Mouse (Mus musculus): ENCODE data around the gene Gss. TPM values are rescaled to one million over a fixed set of nuclear protein-coding genes. Genes with fewer than 3 reads are reported as not detected.
"Not testable (repeated sequence)": the region's sequence is repeated elsewhere in the genome, so short reads cannot be mapped to it uniquely, and the experiment has no call there.

Gene Gss
- polyA plus RNA-seq, 1 experiment = 8.6 TPM

DNA sequence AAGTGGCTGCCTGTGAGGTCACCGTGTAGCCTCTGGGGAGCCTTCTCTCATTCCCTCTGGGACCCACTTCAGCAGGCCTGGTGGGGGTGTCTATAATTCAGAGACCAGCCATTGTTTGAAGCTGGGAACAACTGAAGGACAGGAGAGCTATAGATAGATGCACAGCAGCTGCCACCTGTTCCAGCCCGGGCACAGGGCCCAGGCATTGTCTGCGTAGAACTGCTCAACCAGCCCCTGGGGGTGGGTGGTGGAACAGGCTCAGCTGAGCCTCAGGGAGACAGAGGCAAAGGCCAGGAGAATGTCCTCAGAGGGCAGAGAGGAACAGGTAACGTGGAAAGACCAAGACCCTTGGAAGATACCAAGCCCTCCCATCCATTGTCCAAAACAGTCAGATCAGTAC is 13.8 kb upstream of the Gss start:
- Histone ChIP-seq H3K36me3 (ENCODE audit: control insufficient read depth) (peaks cover 22% of the 10 kb centered on the region), H3K4me3 (replicated peaks) (no peak overlapping the region), H3K4me1 (ENCODE audit: control insufficient read depth) (peaks cover 91% of the 10 kb centered on the region), H3K27me3 (ENCODE audit: control insufficient read depth) (no peaks in the 10 kb centered on the region), H3K9me3 (ENCODE audit: control insufficient read depth, low read length) (no peaks in the 10 kb centered on the region)
- no peak for TF ChIP-seq GATA1 (IDR thresholded peaks at IDR 0.05; ENCODE audit: low read length)
- no peak for TF ChIP-seq TAL1 (IDR thresholded peaks at IDR 0.05; ENCODE audit: low read length)

DNA sequence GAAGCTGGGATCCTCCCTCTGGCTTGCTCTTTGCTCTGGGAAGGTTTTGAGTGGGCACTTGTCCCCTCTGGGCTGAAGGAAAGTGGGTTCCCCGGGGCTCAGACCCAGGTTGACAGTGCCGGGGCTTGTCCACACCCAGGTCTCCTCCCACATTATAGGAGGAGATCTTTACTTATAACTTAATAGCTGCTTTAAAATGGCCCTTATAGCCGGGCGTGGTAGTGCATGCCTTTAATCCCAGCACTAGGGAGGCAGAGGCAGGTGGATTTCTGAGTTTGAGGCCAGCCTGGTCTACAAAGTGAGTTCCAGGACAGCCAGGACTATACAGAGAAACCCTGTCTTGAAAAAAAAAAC is 12.6 kb upstream of the Gss start:
- H3K4me3 ChIP-seq (replicated peaks) = peak overlapping the region; percentile 61
- peaks cover 16% of the 10 kb centered on the region for H3K36me3 ChIP-seq (ENCODE audit: control insufficient read depth)
- H3K27me3 ChIP-seq (ENCODE audit: control insufficient read depth); H3K9me3 ChIP-seq (ENCODE audit: control insufficient read depth, low read length): not testable (repeated sequence)
- peaks cover 86% of the 10 kb centered on the region for H3K4me1 ChIP-seq (ENCODE audit: control insufficient read depth)

DNA sequence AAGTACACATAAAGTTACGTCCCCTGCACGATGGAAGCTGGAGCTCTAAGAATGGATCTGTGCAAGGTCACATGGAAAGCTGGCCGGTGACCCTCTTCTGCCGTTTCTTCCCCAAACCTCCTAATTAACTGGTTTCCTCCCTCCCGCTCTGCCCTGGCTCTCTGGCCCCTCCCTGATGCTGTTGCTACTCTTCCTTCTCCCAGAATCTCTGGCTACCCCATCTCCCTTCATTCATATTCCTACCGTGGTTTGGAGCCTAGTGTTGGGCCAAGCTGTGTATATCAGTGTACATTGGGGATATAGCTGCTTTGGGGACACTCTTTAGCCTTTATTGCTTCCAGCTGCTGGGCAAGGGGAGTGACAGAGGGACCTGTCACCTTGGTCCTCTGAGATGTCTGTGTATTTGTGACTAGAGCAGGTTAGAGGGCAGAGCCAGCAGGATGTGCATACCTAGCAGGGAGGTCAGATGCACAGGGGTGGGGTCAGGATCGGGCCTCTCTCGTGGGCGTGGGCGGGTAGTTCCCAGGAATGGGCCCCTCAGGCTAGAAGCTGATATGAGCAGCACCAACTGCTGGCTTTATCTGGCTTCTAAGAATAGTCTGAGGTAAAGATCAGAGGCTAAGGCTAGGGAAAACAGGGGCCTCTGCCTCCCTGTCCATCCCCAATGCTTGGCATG is 12.1 kb upstream of the Gss start:
- Histone ChIP-seq H3K4me1 (ENCODE audit: control insufficient read depth) (peaks cover 84% of the 10 kb centered on the region), H3K36me3 (ENCODE audit: control insufficient read depth) (peaks cover 16% of the 10 kb centered on the region), H3K9me3 (ENCODE audit: control insufficient read depth, low read length) (no peaks in the 10 kb centered on the region), H3K27me3 (ENCODE audit: control insufficient read depth) (no peaks in the 10 kb centered on the region), H3K4me3 (replicated peaks) (peak overlapping the region; percentile 61)
- TF ChIP-seq GATA1 (IDR thresholded peaks at IDR 0.05; ENCODE audit: low read length) (peak; percentile 55), TAL1 (IDR thresholded peaks at IDR 0.05; ENCODE audit: low read length) (no peak)

DNA sequence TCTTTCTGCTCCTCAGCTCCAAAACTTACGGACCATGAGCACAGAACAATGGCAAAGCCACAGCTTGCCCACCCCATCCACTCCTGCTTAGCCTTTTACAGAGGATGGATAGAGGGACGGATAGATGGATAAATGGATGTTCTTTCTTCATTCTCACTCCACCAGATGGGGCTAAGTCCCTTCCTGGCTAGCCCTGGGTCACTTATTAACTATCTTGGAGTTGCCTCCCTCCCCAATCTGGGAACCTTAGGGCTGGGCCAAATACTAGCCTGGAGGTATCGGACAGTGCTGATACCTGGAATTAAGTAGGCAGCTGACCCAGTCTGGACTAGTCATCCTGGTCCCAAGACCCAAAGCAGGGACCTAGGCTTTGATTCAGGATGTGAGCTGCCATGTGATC is 11.1 kb upstream of the Gss start:
- no peaks in the 10 kb centered on the region for H3K9me3 ChIP-seq (ENCODE audit: control insufficient read depth, low read length)
- peaks cover 16% of the 10 kb centered on the region for H3K36me3 ChIP-seq (ENCODE audit: control insufficient read depth)
- no peak for TF ChIP-seq GATA1 (IDR thresholded peaks at IDR 0.05; ENCODE audit: low read length)
- TF ChIP-seq TAL1 (IDR thresholded peaks at IDR 0.05; ENCODE audit: low read length) = no peak
- peaks cover 82% of the 10 kb centered on the region for H3K4me1 ChIP-seq (ENCODE audit: control insufficient read depth)
- no peak overlapping the region for H3K4me3 ChIP-seq (replicated peaks)
- H3K27me3 ChIP-seq (ENCODE audit: control insufficient read depth) = no peaks in the 10 kb centered on the region

DNA sequence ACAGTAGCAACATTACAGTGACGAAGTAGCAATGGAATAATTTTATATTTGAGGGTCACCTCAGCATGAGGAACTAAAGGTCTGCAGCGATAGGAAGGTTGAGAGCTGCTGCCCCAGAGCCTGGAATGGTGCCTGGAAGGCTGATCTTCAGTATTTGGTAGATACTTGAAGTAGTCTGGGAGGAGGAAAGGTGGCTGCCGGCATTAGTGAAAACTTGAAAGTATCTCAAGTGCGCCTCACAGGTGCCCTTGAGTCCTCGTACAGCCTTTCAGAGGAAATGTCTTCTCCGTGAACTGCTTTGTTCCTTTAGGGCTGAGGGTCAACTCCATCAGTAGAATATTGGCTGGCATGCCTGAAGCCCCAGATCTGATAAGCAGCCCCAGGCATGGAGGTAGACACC is 2.9 kb upstream of the Gss start:
- no peak for TF ChIP-seq TAL1 (IDR thresholded peaks at IDR 0.05; ENCODE audit: low read length)
- no peak for TF ChIP-seq GATA1 (IDR thresholded peaks at IDR 0.05; ENCODE audit: low read length)
- Histone ChIP-seq H3K4me1 (ENCODE audit: control insufficient read depth) (peaks cover 79% of the 10 kb centered on the region), H3K9me3 (ENCODE audit: control insufficient read depth, low read length) (no peaks in the 10 kb centered on the region), H3K27me3 (ENCODE audit: control insufficient read depth) (no peaks in the 10 kb centered on the region), H3K4me3 (replicated peaks) (no peak overlapping the region), H3K36me3 (ENCODE audit: control insufficient read depth) (peaks cover 6% of the 10 kb centered on the region)

DNA sequence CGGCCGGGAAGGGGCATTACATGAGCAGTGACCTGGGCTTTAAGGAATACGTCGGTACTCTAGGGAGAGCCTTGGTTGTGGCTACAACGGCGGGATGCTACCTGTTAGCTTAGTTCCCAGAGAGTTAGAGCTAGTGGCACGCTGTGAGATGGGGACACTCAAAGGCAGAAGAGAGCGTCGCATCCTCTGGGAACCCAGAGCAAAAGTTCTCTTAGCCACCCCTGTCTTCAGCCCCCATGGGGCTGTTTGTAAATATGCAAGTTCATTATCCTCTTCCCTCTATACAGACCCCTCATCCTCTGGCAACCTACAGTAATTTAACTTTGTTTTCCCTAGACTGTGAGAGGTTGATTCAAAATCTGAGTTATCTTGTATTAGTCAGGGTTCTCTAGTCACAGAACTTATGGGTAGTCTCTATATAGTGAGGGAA is 259 bp upstream of the Gss start:
- no peaks in the 10 kb centered on the region for H3K27me3 ChIP-seq (ENCODE audit: control insufficient read depth)
- H3K4me1 ChIP-seq (ENCODE audit: control insufficient read depth) = peaks cover 86% of the 10 kb centered on the region
- H3K36me3 ChIP-seq (ENCODE audit: control insufficient read depth) = peaks cover 26% of the 10 kb centered on the region
- TF ChIP-seq TAL1 (IDR thresholded peaks at IDR 0.05; ENCODE audit: low read length) = no peak
- no peak for TF ChIP-seq GATA1 (IDR thresholded peaks at IDR 0.05; ENCODE audit: low read length)
- no peaks in the 10 kb centered on the region for H3K9me3 ChIP-seq (ENCODE audit: control insufficient read depth, low read length)
- H3K4me3 ChIP-seq (replicated peaks) = peak overlapping the region; percentile 95

DNA sequence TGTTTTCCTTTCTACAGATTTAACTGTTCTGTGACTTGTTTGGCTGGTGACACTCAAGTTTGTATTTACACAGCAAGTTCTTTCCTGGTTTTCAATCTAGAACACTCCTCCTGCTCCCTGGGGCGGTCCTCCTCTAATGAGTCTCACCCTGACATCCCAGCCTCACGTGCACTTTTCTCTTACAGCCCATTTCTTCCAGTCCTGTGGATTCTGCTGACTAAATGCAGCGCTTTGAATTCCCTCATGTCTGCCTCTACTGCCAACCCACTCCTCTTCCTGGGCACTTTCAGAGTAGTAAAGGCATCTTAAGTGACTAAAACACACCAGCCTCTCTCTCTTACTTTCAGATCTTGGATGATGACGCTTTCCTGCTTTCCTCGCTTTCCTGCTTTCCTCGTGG is 934 bp downstream of the Gss start:
- Histone ChIP-seq H3K36me3 (ENCODE audit: control insufficient read depth) (peaks cover 38% of the 10 kb centered on the region), H3K9me3 (ENCODE audit: control insufficient read depth, low read length) (no peaks in the 10 kb centered on the region), H3K4me1 (ENCODE audit: control insufficient read depth) (peaks cover 82% of the 10 kb centered on the region), H3K27me3 (ENCODE audit: control insufficient read depth) (no peaks in the 10 kb centered on the region), H3K4me3 (replicated peaks) (peak overlapping the region; percentile 95)
- TF ChIP-seq GATA1 (IDR thresholded peaks at IDR 0.05; ENCODE audit: low read length) (no peak), TAL1 (IDR thresholded peaks at IDR 0.05; ENCODE audit: low read length) (no peak)

DNA sequence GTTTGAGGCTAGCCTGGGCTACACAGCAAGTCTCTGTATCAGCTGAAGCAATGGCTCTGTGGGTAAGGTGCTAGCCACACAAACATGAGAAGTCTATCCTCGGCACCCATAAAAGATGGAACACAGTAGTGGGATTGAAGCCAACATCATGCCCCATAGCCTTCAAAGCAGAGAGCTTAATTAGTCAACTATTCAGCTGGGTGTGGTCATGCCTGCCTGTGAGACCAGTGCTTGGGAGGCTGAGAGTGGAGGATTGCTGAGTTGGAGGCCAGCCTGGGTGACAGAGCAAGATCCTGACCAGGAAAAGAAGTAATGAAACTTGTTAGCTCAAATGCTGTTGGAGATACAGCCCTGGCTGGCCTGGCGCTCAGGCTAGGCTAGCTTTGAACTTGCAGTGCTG is 1.7 kb downstream of the Gss start:
- H3K4me1 ChIP-seq (ENCODE audit: control insufficient read depth) = peaks cover 76% of the 10 kb centered on the region
- peak overlapping the region; percentile 95 for H3K4me3 ChIP-seq (replicated peaks)
- H3K36me3 ChIP-seq (ENCODE audit: control insufficient read depth) = peaks cover 46% of the 10 kb centered on the region
- no peaks in the 10 kb centered on the region for H3K27me3 ChIP-seq (ENCODE audit: control insufficient read depth)
- H3K9me3 ChIP-seq (ENCODE audit: control insufficient read depth, low read length) = no peaks in the 10 kb centered on the region
- TF ChIP-seq TAL1 (IDR thresholded peaks at IDR 0.05; ENCODE audit: low read length) (no peak), GATA1 (IDR thresholded peaks at IDR 0.05; ENCODE audit: low read length) (no peak)

DNA sequence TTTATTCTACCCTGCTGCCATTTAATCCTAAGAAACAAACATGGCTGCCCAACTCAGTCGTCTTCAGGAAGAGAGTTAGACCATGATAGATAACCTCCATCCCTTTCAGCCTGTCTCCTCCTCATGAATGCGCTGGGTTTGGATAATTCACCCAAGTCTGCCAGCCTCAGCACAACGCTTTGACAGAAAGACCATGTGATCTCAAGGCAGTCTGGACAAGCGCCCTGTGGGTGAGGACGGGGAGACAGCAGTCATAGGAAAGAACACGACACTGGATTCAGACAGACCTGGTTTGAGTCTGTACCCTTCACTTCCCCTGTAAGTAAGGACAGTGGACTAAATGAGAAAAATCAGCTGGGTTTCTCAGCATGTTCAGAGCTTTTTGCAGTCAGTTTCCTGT is 3.1 kb downstream of the Gss start:
- no peak for TF ChIP-seq GATA1 (IDR thresholded peaks at IDR 0.05; ENCODE audit: low read length)
- no peak for TF ChIP-seq TAL1 (IDR thresholded peaks at IDR 0.05; ENCODE audit: low read length)
- no peak overlapping the region for H3K4me3 ChIP-seq (replicated peaks)
- H3K9me3 ChIP-seq (ENCODE audit: control insufficient read depth, low read length) = no peaks in the 10 kb centered on the region
- peaks cover 58% of the 10 kb centered on the region for H3K36me3 ChIP-seq (ENCODE audit: control insufficient read depth)
- H3K4me1 ChIP-seq (ENCODE audit: control insufficient read depth) = peaks cover 69% of the 10 kb centered on the region
- no peaks in the 10 kb centered on the region for H3K27me3 ChIP-seq (ENCODE audit: control insufficient read depth)

DNA sequence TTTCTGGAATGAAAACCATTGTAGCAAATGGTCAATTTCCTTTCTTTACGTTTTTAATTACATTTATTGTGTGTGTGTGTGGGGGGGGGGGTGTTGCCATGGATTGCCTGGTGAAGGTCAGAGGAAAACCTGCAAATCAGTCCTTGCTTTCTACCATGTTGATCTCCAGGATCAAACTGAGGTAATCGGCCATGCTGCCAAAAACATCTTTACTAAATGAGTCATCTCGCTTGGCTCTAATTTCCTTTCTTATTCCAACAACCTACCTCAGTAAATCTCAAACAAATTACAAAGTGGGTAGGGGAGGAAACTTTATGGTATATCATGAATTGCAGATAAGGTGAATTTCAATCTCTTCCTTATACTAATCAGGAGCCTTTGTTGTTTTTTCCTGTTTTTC is 4.5 kb downstream of the Gss start:
- Histone ChIP-seq H3K4me1 (ENCODE audit: control insufficient read depth) (peaks cover 61% of the 10 kb centered on the region), H3K36me3 (ENCODE audit: control insufficient read depth) (peaks cover 71% of the 10 kb centered on the region), H3K9me3 (ENCODE audit: control insufficient read depth, low read length) (no peaks in the 10 kb centered on the region), H3K27me3 (ENCODE audit: control insufficient read depth) (no peaks in the 10 kb centered on the region), H3K4me3 (replicated peaks) (no peak overlapping the region)
- TF ChIP-seq GATA1 (IDR thresholded peaks at IDR 0.05; ENCODE audit: low read length) (no peak), TAL1 (IDR thresholded peaks at IDR 0.05; ENCODE audit: low read length) (no peak)
